Mouse (Mus musculus) spleen, adult 2 months (tissue): Measurements from ENCODE around the gene Nckap5. TPM values are rescaled to one million over a fixed set of nuclear protein-coding genes. Genes with fewer than 3 reads are reported as not detected.

Experiments
- DNase-seq, 2 experiments: peaks; one replicate each; pipeline versions ENCODE4 v3.0.0 to v3.0.0-alpha.2; 2012 to 2021; ENCODE audit warnings: low spot score in 2 of 2, low read depth in 1 of 2
- H3K27ac ChIP-seq: fragments of 200-500 bp; 2 replicates; pipeline ENCODE4 v1.5.1; 2012; ENCODE audit warnings: low read length, inconsistent platforms; ENCODE audit not compliant: insufficient read depth
- H3K27me3 ChIP-seq: fragments of 200-500 bp; 2 replicates; pipeline ENCODE4 v1.6.1; 2012; ENCODE audit warnings: mild to moderate bottlenecking, moderate library complexity, low read length, inconsistent platforms; ENCODE audit not compliant: control insufficient read depth, insufficient read depth
- H3K36me3 ChIP-seq: fragments of 200-500 bp; 2 replicates; pipeline ENCODE4 v1.6.1; 2012; ENCODE audit warnings: mild to moderate bottlenecking, low read length, inconsistent platforms; ENCODE audit not compliant: control insufficient read depth, insufficient read depth
- H3K4me1 ChIP-seq: fragments of 200-500 bp; 2 replicates; pipeline ENCODE4 v1.6.1; 2011; ENCODE audit warnings: inconsistent platforms; ENCODE audit not compliant: control insufficient read depth, insufficient read depth, insufficient read length
- H3K4me3 ChIP-seq: fragments of 200-500 bp; 2 replicates; pipeline ENCODE4 v1.5.1; 2011; ENCODE audit warnings: mild to moderate bottlenecking, inconsistent platforms; ENCODE audit not compliant: insufficient read depth, insufficient read length; ENCODE audit errors: extremely low read depth
- CTCF ChIP-seq: fragments of 200-500 bp; IDR thresholded peaks from 2 replicates; pipeline ENCODE4 v1.5.1; 2011; ENCODE audit warnings: mild to moderate bottlenecking, inconsistent platforms; ENCODE audit not compliant: insufficient read depth, insufficient read length, insufficient replicate concordance; ENCODE audit errors: extremely low read depth
- POLR2A ChIP-seq: fragments of 200-500 bp; IDR thresholded peaks from 2 replicates; pipeline ENCODE4 v1.6.1; 2011; ENCODE audit warnings: low read depth, low read length, inconsistent platforms
- WGBS: fragments of 180-500 bp; shearing (Covaris S2); methylation state at CpG from one replicate; pipeline ENCODE4 v1.1.7; 2018; 5-methylcytosine and 5-hydroxymethylcytosine counted together
- polyA plus RNA-seq: library from polyadenylated mRNA; depleted of rRNA; stranded (reverse); fragments of >200 nt; gene quantifications from 2 replicates; pipeline ENCODE4 v1.2.3, GENCODE M21; 2012

Gene Nckap5
- polyA plus RNA-seq, 1 experiment, result 0.26 TPM

DNA sequence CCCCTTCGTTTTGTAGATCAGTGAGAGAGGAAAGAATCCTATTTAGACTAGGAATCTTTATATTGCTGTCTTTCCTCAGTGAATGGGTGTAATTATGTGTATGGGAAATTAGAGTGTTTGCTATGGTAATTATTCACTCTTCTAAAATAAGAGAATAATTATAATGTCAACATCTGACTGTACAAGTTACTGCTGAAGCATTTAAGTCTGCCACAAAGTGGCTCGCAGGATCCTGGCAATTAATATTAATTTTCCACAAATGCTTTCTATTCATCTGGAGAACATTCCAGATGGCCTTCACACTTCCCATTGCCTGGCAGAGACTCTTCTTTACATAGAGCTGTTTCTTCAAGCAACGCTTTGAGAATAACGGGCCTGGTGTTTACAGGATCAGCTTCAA, 439.4 kb downstream of the Nckap5 start:
- no peak overlapping the region for H3K4me3 ChIP-seq
- WGBS, result 85% methylated on average over 4 of the region's 4 CpGs

DNA sequence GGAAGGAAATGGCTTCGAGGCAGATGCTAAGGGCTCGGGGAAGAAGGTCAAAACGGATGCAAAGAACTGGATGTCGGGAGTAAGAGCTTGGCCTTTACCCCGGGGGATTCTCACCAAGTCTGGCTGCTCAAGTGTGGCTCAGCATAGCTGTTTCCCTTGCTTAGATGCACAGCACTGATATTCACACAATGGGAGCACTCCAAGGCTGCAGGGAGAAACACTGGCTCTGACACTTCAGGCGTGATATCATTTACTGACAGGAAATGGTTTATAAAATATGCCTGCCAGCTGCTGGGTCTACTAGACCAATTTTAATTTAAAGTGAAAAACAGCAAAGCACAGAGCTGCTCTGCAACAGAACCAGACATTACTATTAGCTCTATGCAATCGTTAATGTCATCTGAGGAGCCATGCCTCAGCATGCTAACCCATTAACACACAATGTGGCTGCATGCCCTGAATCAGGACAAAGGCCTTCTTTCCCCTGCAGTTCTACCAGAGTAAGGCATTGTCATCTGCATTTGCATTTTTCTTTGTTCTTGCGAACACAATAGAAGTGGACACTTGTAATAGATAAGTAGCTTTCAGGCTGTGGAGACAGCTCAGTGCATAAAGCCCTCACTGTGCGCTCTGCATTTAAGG, 453.1 kb downstream of the Nckap5 start:
- TF ChIP-seq CTCF (no peak), POLR2A (no peak)
- Histone ChIP-seq H3K4me1 (no peaks in the 10 kb centered on the region), H3K4me3 (no peak overlapping the region), H3K36me3 (no peaks in the 10 kb centered on the region), H3K27me3 (no peaks in the 10 kb centered on the region; the same call in 1 of the 2 replicates), H3K27ac (no peak overlapping the region)
- 39% methylated on average over 9 of the region's 9 CpGs for WGBS
- no peak for DNase-seq

More for the DNA sequence above, 439.4 kb downstream of the Nckap5 start:
- DNase-seq, result no peak
- H3K36me3 ChIP-seq, result no peaks in the 10 kb centered on the region
- no peaks in the 10 kb centered on the region for H3K27me3 ChIP-seq
- H3K4me1 ChIP-seq, result no peaks in the 10 kb centered on the region
- no peak overlapping the region for H3K27ac ChIP-seq
- TF ChIP-seq POLR2A (no peak), CTCF (no peak)

DNA sequence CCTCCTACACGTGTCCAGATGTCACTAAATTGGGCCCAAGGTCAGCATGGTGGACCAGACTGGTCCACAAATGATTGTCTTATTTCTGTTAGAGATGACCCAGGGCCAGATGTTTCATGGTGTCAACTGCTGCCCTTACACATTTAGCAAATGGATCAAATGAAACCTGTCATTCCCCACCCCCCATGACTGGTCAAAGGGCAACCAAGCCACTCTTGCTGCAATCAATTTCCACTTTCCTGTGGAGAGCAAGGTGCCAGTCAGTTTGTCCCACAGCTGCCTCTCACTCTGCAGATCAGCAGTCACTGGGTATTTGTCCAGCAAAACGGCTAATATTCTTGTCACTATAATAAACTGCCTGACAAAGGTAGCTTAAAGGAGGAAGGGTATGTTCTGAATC, 463.9 kb downstream of the Nckap5 start:
- no peak overlapping the region for H3K4me3 ChIP-seq
- H3K27me3 ChIP-seq, result no peaks in the 10 kb centered on the region
- H3K36me3 ChIP-seq, result no peaks in the 10 kb centered on the region
- H3K27ac ChIP-seq, result no peak overlapping the region
- 73% methylated on average over 2 of the region's 2 CpGs for WGBS
- no peak for DNase-seq
- no peak for TF ChIP-seq POLR2A
- TF ChIP-seq CTCF, result no peak
- no peaks in the 10 kb centered on the region for H3K4me1 ChIP-seq

DNA sequence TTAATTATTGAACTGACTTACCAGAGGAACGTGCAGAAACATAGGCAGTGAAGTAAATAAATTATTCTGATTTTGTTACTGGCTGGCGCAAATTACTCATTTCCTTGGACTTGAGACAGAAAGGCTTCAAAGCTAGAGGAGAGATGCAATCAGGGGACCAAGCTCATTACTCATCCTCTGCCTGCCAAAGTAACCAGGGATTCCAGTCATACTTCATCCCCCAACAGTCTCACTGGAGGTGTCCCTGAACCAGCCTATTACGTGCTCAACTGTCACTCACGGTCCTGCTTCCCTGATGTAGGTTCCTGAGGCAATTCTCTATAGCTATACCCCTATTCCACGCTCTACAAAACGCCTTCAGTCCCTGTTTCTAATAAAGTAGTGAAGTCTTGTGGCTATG, 466.0 kb downstream of the Nckap5 start:
- no peak overlapping the region for H3K4me3 ChIP-seq
- 85% methylated on average over 6 of the region's 6 CpGs for WGBS

DNA sequence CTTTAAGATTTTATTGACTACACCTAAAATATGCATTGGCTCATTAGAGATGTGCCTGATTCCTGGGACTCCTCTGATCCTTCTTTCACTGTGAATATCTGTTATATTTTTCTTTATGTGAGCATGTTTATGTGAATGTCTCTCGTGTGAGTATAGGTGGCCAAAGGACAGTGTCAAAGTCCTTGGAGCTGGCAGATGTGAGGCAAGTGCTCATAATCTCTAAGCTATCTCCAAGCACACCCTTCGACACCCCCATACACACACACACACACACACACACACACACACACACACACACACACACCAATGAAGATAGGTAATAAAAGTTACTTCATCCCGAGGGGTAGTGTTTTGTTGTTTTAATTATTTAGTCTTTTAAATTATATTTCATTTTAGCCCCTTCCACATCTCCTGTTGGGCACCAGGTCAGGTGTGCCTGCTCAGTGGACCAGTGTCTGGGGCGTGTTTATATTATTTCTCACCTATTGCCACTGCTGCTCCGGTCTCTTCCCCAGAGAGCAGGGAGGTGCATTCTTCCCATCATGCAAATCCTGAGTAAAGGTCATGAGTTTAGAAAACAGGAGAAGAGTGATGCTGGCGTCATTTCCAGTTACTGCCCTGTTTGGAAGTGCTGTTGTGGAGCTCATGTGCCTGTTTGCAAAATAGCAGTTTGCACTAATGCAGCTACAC, 469.9 kb downstream of the Nckap5 start:
- Histone ChIP-seq H3K4me3 (no peak overlapping the region), H3K36me3 (no peaks in the 10 kb centered on the region), H3K27me3 (no peaks in the 10 kb centered on the region), H3K4me1 (no peaks in the 10 kb centered on the region), H3K27ac (no peak overlapping the region)
- no peak for DNase-seq
- WGBS, result 86% methylated on average over 6 of the region's 6 CpGs
- TF ChIP-seq CTCF (no peak), POLR2A (no peak)

More for the DNA sequence above, 466.0 kb downstream of the Nckap5 start:
- no peak for DNase-seq
- no peaks in the 10 kb centered on the region for H3K4me1 ChIP-seq
- no peaks in the 10 kb centered on the region for H3K36me3 ChIP-seq
- TF ChIP-seq CTCF (no peak), POLR2A (no peak)
- no peaks in the 10 kb centered on the region for H3K27me3 ChIP-seq
- no peak overlapping the region for H3K27ac ChIP-seq

DNA sequence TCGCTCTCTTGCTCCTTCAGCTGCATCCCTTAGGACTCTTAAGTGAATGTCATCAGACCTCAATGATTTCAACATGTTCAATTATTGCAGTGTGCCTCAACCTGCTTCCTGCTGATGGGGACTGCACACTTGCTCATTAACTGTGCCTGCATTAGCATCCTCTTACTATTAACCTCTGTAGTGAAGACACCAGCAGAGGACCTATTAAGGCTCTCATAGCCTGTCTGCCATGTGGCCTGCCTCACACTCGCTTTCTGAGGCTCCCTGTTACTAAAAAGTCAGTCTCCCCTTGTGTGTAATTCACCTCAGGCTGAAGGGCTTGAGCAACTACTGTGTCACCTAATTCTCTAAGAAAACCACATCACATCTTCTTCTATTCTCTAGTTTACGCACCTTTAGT, 470.5 kb downstream of the Nckap5 start:
- TF ChIP-seq CTCF (no peak), POLR2A (no peak)
- WGBS, result 81% methylated on average over 3 of the region's 3 CpGs
- Histone ChIP-seq H3K27me3 (no peaks in the 10 kb centered on the region), H3K4me1 (no peaks in the 10 kb centered on the region), H3K36me3 (no peaks in the 10 kb centered on the region), H3K4me3 (no peak overlapping the region), H3K27ac (no peak overlapping the region)
- DNase-seq, result no peak

DNA sequence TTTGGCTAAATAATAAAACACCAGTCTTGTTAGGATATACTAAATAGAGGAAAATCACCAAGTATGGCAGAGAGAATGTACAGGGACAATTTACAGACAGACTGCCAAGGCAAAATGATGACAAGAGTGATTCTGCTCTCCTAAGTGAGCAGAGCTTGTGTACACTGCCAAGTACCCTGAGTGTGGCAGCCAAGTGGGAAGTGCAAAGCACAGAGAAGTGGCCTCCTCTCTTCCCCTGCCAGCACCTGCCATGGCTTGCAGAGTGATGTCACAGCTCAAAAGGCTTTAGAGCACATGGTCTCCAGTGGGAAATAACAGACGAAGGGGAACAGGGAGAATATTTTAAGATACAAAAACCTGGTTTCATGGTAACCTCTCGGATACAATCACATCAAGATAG, 488.8 kb downstream of the Nckap5 start:
- H3K27ac ChIP-seq, result no peak overlapping the region
- TF ChIP-seq POLR2A, result no peak
- TF ChIP-seq CTCF, result no peak
- H3K4me3 ChIP-seq, result no peak overlapping the region
- no peaks in the 10 kb centered on the region for H3K27me3 ChIP-seq
- no peaks in the 10 kb centered on the region for H3K36me3 ChIP-seq
- no peak for DNase-seq
- WGBS, result 74% methylated on average over 2 of the region's 2 CpGs
- H3K4me1 ChIP-seq, result no peaks in the 10 kb centered on the region
